Mouse (Mus musculus) bone marrow macrophage, adult 2 months (primary cell): ENCODE measurements around the gene Setx.

Experiments used
- CTCF ChIP-seq: IDR thresholded peaks from 2 replicates; pipeline ENCODE4 v1.5.1; 2012; ENCODE audit warnings: low read depth, mild to moderate bottlenecking, low read length, moderate library complexity
- POLR2A ChIP-seq: IDR thresholded peaks from 2 replicates; pipeline ENCODE4 v1.6.1; 2012; ENCODE audit warnings: mild to moderate bottlenecking, low read depth, low read length, borderline replicate concordance

DNA sequence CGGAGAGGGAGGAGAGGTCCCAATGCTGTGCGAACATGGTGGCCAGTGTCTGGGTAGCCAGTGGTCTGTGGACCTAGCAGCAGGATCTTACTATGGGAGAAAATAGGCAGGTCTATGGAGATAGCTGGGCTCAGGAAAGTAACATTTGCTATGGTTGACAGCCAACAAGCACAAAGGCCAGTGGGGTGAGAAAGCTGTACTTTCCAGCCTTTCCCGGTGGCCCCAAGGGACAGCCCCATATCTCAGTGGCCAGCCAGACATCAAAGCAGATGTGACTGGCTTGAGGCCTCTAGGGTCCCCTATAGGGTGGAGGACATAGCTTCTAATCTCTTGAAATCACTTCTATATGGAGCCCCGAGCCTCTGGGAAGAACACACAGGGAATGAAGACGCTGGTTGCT, 93.1 kb downstream of the Setx start:
- no peak for TF ChIP-seq POLR2A
- TF ChIP-seq CTCF, result no peak
